Mouse (Mus musculus) G1E (cell line): ENCODE data around the gene Tmem44. TPM values are rescaled to one million over a fixed set of nuclear protein-coding genes. Genes with fewer than 3 reads are reported as not detected.

ENCODE experiments used
- ATAC-seq: 2 replicates; pipeline ENCODE4 v1.8.0; 2016; ENCODE audit warnings: mild to moderate bottlenecking; ENCODE audit not compliant: insufficient number of reproducible peaks, poor library complexity, low FRiP score, severe bottlenecking; ENCODE audit errors: extremely low read depth
- DNase-seq: peaks from one replicate; pipeline ENCODE4 v3.0.0; 2012; ENCODE audit warnings: low spot score
- H3K27me3 ChIP-seq: 2 replicates; pipeline ENCODE4 v1.6.1; 2012; ENCODE audit warnings: mild to moderate bottlenecking, low read length, inconsistent platforms; ENCODE audit not compliant: insufficient read depth
- H3K36me3 ChIP-seq: replicated peaks from 2 replicates; pipeline ENCODE3; 2012; ENCODE audit warnings: mild to moderate bottlenecking, inconsistent platforms
- H3K4me1 ChIP-seq: 2 replicates; pipeline ENCODE4 v1.6.1; 2012; ENCODE audit warnings: low read depth, low read length, inconsistent platforms, mixed read lengths; ENCODE audit not compliant: insufficient read depth
- H3K4me3 ChIP-seq: 2 replicates; pipeline ENCODE4 v1.5.1; 2012; ENCODE audit warnings: low read depth, mild to moderate bottlenecking, inconsistent platforms, low read length, moderate library complexity, mixed read lengths
- H3K9me3 ChIP-seq: replicated peaks from 2 replicates; pipeline ENCODE4 v1.6.1; 2012; ENCODE audit warnings: inconsistent platforms
- CTCF ChIP-seq: IDR thresholded peaks from 2 replicates; pipeline ENCODE4 v1.5.1; 2012; ENCODE audit warnings: low read depth, low read length, inconsistent platforms, mixed read lengths
- GATA1 ChIP-seq: IDR thresholded peaks from 2 replicates; pipeline ENCODE4 v1.6.1; 2012; ENCODE audit warnings: borderline replicate concordance, low read length, inconsistent platforms, mixed read lengths
- GATA2 ChIP-seq: IDR thresholded peaks from 2 replicates; pipeline ENCODE4 v1.6.1; 2012; ENCODE audit warnings: low read depth, low read length, inconsistent platforms, borderline replicate concordance
- POLR2AphosphoS5 ChIP-seq: IDR thresholded peaks from 2 replicates; pipeline ENCODE4 v1.6.1; 2012; ENCODE audit warnings: low read depth, low read length, inconsistent platforms; ENCODE audit not compliant: insufficient replicate concordance
- TAL1 ChIP-seq: conservative IDR thresholded peaks from 2 replicates; pipeline ENCODE4 v1.6.1; 2012; ENCODE audit warnings: low read depth, low read length, inconsistent platforms, mixed read lengths
- polyA plus RNA-seq: library from polyadenylated mRNA; stranded (reverse); fragments of >175 nt; gene quantifications from 2 replicates; pipeline ENCODE4 v1.2.3, GENCODE M21; 2012
- total RNA-seq, 2 experiments: library from RNA; stranded (forward) in 1 of 2; stranded (reverse) in 1 of 2; fragments of 200-1000 nt in 1 of 2; fragments of >200 nt in 1 of 2; fragmentation: Nextera tagmentation in 1 of 2; gene quantifications; 2 replicates each; pipeline ENCODE4 v1.2.3; 2014 to 2017

Gene Tmem44
- total and polyA plus RNA-seq, 3 experiments: 11.8 to 72.7 (median 25.4) TPM

DNA sequence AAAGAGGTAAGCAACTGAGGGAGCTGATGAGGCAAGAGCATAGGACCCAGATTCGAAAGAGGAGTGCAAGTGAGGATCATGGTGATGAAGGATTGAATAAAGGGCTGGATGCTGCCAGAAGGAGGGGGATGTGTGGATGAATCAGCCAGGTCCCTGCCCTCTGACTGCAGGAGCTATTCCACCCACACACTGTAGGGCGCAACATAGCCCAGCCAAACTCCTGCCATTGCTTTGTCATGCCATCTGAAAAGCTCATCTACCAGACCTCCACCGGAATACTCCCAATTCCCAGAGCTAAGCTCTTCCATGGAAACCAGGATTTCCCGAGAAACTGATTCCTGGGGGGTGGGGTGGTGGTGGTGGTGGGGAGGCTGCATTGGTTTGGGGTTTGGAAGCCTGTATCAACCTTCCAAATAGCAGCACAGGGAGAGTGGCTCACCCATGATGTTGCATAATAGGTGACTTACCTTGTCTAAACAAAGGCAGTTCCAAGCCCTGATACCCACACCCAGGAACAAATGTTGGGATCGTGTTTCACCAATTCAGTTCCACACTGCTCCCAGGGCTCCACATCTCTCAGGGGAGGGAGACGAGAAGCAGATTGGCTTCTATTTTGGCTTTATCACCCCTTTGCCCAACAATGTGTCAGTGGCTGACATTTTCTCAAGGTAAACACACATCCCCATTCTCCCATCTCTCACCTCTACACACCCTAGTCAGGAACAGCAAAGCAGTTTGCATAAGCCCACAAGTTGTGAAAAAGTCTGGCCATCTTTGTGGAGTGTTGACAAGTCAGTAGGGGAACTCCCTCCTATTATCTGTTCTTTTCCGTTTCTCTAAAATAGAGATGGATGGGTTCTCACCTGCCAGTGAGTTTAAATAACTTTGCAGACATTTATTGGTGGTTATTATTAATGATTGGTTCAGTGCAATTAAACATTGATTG, 39.9 kb upstream of the Tmem44 start:
- TF ChIP-seq GATA1: no peak
- no peak for TF ChIP-seq GATA2
- no peak for TF ChIP-seq CTCF
- TF ChIP-seq TAL1: no peak
- TF ChIP-seq POLR2AphosphoS5: no peak

DNA sequence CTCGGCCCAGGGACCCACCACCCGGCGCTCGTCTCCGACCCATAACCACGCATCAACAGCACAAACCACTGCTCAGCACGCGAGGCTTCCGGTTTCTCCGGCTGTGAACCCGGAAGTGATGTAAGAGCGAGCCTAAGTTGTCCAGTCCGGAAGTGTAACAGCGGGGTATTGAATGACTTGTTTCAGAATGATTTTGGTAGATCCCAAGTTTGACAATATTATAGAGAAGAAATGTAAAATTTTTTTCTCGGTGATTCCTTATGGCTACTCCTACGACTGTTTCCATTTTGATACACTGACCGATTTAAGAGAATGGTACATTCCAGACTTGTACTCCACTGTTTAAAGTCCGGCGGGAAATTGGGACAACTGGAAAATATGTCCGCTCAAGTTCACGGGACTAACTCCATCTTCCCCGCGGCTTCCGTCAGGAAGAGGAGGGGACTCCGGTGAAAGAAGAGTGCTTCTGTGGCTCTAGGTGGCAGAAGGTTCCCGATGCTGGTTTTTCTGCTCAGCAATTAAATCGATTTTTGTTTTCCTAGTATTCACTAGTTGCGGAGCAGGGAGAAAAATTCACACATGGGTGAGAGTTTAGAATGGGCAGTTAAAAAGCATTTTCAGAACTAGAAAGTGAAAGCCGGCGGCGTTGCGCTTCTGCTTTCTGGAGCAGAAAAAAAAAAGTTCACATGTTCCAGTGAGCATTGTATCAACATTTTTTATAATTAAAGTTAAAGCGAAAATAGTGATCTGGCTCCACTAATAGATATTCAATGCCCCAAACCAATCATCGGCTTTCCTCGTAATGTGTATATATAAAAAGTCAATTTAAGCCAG, 37.1 kb upstream of the Tmem44 start, which contains the start of gene Lsg1:
Gene Lsg1, minus strand, starts transcription at position 99 of the 834 bp plus-strand sequence.
- Histone ChIP-seq H3K27me3 (peaks cover 5% of the 10 kb centered on the region; the same call in 1 of the 2 replicates), H3K4me1 (peaks cover 29% of the 10 kb centered on the region), H3K9me3 (no peaks in the 10 kb centered on the region), H3K4me3 (peak within 1 kb of the TSS; percentile 84), H3K36me3 (peaks cover 33% of the 10 kb centered on the region)
- peak; percentile 86 for ATAC-seq
- DNase-seq: peak; percentile 75
- TF ChIP-seq CTCF (no peak), GATA2 (no peak), TAL1 (no peak), POLR2AphosphoS5 (no peak), GATA1 (no peak)

More for the DNA sequence above, 39.9 kb upstream of the Tmem44 start:
- Histone ChIP-seq H3K27me3 (peaks cover 23% of the 10 kb centered on the region), H3K9me3 (no peaks in the 10 kb centered on the region), H3K36me3 (peaks cover 5% of the 10 kb centered on the region), H3K4me1 (peaks cover 22% of the 10 kb centered on the region), H3K4me3 (no peak overlapping the region)
- DNase-seq: no peak
- no peak for ATAC-seq

- peaks cover 40% of the 10 kb centered on the region for H3K36me3 ChIP-seq
- peaks cover 29% of the 10 kb centered on the region for H3K4me1 ChIP-seq
- no peak for ATAC-seq
- peak overlapping the region; percentile 84 for H3K4me3 ChIP-seq
- peaks cover 5% of the 10 kb centered on the region; the same call in 1 of the 2 replicates for H3K27me3 ChIP-seq
- DNase-seq: no peak
- no peak for TF ChIP-seq POLR2AphosphoS5
- TF ChIP-seq GATA1: no peak
- TF ChIP-seq CTCF: no peak
- TF ChIP-seq TAL1: no peak
- TF ChIP-seq GATA2: no peak
- no peaks in the 10 kb centered on the region for H3K9me3 ChIP-seq
Observed at GRCm38 (mm10) chr16:30586935-30587493, 36.4 kb upstream of the Tmem44 start.

DNA sequence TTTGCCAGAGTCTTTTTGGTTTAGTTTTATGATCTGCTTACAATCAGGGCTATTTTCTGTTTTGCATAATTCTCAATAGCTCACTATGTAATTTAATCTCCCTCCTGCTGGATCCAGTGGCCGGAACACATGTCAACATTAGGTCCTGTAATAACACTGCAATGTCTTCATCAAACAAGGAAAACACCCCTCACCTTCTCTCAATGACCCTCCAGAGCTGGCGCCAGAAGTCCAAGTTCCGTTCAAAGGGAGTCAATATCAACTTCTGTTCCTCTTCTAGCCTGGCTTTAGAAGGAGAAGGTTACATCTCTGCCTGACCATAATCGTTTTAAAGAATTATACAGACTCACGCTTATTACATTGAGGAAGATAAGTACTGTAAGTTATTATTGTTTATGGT, 30.1 kb upstream of the Tmem44 start:
- TF ChIP-seq POLR2AphosphoS5 (no peak), TAL1 (no peak), GATA1 (no peak), GATA2 (no peak), CTCF (no peak)
- Histone ChIP-seq H3K4me1 (peaks cover 19% of the 10 kb centered on the region), H3K36me3 (peaks cover 100% of the 10 kb centered on the region), H3K4me3 (no peak overlapping the region), H3K27me3 (no peaks in the 10 kb centered on the region), H3K9me3 (no peaks in the 10 kb centered on the region)
- DNase-seq: no peak
- ATAC-seq: no peak

- Histone ChIP-seq H3K36me3 (peaks cover 97% of the 10 kb centered on the region), H3K4me1 (peaks cover 11% of the 10 kb centered on the region), H3K27me3 (no peaks in the 10 kb centered on the region), H3K9me3 (no peaks in the 10 kb centered on the region), H3K4me3 (no peak overlapping the region)
- ATAC-seq (no peak), DNase-seq (no peak)
- no peak for TF ChIP-seq CTCF
- no peak for TF ChIP-seq TAL1
- no peak for TF ChIP-seq GATA2
- no peak for TF ChIP-seq GATA1
- no peak for TF ChIP-seq POLR2AphosphoS5
Observed at GRCm38 (mm10) chr16:30576392-30576791, 25.8 kb upstream of the Tmem44 start.

DNA sequence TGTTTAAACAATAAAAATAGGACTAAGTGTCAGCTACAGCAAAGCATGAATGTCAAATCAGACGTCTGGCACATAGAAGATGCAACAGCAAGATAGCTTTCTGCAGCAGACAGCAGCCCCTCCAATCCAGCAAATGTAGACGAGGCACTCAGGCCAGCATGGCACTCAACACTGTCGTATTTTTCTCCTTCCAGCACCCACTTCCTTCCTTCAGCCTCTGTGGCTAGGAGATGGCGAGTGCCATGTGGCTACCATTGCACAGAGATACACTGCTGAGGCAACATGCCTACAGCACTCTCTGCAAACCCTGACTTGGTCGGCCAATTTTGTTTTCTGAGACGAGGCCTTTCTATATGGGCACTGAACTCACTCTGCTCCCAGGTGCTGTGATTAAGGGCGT, 25.2 kb upstream of the Tmem44 start:
- no peak for TF ChIP-seq GATA2
- no peak for TF ChIP-seq POLR2AphosphoS5
- no peak for TF ChIP-seq GATA1
- no peak for TF ChIP-seq TAL1
- TF ChIP-seq CTCF: no peak
- peaks cover 97% of the 10 kb centered on the region for H3K36me3 ChIP-seq
- no peak for ATAC-seq

More for the DNA sequence above, 25.2 kb upstream of the Tmem44 start:
- DNase-seq: no peak
- no peaks in the 10 kb centered on the region for H3K9me3 ChIP-seq
- H3K4me1 ChIP-seq: peaks cover 11% of the 10 kb centered on the region
- no peak overlapping the region for H3K4me3 ChIP-seq
- no peaks in the 10 kb centered on the region for H3K27me3 ChIP-seq
